9 mouse cellular contexts compared by ENCODE assay signal in genomic region chr9:108065491-108066011, GRCm38 (mm10). TPM values are rescaled to one million over a fixed set of nuclear protein-coding genes. Genes with fewer than 3 reads are reported as not detected.
DNase-seq lines count a peak whose midpoint lies in the region; ATAC-seq and TF ChIP-seq lines count a peak whose summit lies in the region.
"Had no signal": no experiment of that assay in that cellular context is flagged by ENCODE, and none has a peak within 500 bp of the region (broad histone marks: within the 10 kb centered on the region; RNA-seq: fewer than 3 reads in every experiment).

No protein-coding gene starts in this region.

- ATAC-seq in hindbrain, postnatal 0 days, result peak; percentile 77
- ATAC-seq in liver, embryonic 11.5 days (replicated peaks; ENCODE audit: low FRiP score), result peak; percentile 55; the same call in 1 of the 2 replicates
- no peak for ATAC-seq in activated CD4-positive, CD25-positive, alpha-beta regulatory T cell, adult 4 months

- no peak overlapping the region for H3K9ac ChIP-seq in hindbrain, postnatal 0 days (replicated peaks; ENCODE audit: low read length)
- no peak overlapping the region for H3K9ac ChIP-seq in liver, embryonic 11.5 days (ENCODE audit: low read depth, low read length)
- H3K9ac ChIP-seq: heart, embryonic 13.5 days had no signal

- H3K36me3 ChIP-seq in embryonic facial prominence, embryonic 10.5 days (replicated peaks), result peaks cover 81% of the 10 kb centered on the region
- H3K36me3 ChIP-seq in hindbrain, postnatal 0 days (ENCODE audit: insufficient read depth, low read length), result peaks cover 31% of the 10 kb centered on the region
- H3K36me3 ChIP-seq in liver, embryonic 11.5 days (ENCODE audit: control insufficient read depth, insufficient read depth, low read length), result peaks cover 48% of the 10 kb centered on the region

- TF ChIP-seq CTCF in hindbrain, postnatal 0 days (IDR thresholded peaks at IDR 0.05; ENCODE audit: low read depth), result peak; percentile 79

- H3K27me3 ChIP-seq in embryonic facial prominence, embryonic 10.5 days (replicated peaks; ENCODE audit: low read depth, poor library complexity, severe bottlenecking), result no peaks in the 10 kb centered on the region
- no peaks in the 10 kb centered on the region for H3K27me3 ChIP-seq in hindbrain, postnatal 0 days (ENCODE audit: insufficient read depth, low read length)
- H3K27me3 ChIP-seq in liver, embryonic 11.5 days (replicated peaks; ENCODE audit: control insufficient read depth, insufficient read depth, low read length), result no peaks in the 10 kb centered on the region
- H3K27me3 ChIP-seq: heart, embryonic 13.5 days had no signal

- H3K4me3 ChIP-seq in embryonic facial prominence, embryonic 10.5 days, result no peak overlapping the region
- H3K4me3 ChIP-seq in hindbrain, postnatal 0 days (ENCODE audit: low read length), result no peak overlapping the region
- no peak overlapping the region for H3K4me3 ChIP-seq in liver, embryonic 11.5 days (ENCODE audit: low read depth, low read length)
- H3K4me3 ChIP-seq: heart, embryonic 13.5 days had no signal

- peak; percentile 56 for DNase-seq in urinary bladder, postnatal 25 days (ENCODE audit: low spot score)
- no peak for DNase-seq in urinary bladder, adult 2 months (ENCODE audit: low spot score)
- peak; percentile 58 for DNase-seq in adrenal gland, postnatal 25 days
- peak; percentile 52 for DNase-seq in embryonic facial prominence, embryonic 10.5 days (ENCODE audit: low spot score)
- DNase-seq in hindbrain, postnatal 0 days (ENCODE audit: low spot score), result peak; percentile 79
- DNase-seq in liver, embryonic 11.5 days (ENCODE audit: low spot score), result no peak
- peak; percentile 77 for DNase-seq in retina, postnatal 1 day

- H3K4me1 ChIP-seq in embryonic facial prominence, embryonic 10.5 days, result no peaks in the 10 kb centered on the region
- no peaks in the 10 kb centered on the region for H3K4me1 ChIP-seq in hindbrain, postnatal 0 days (ENCODE audit: insufficient read depth, low read length)
- H3K4me1 ChIP-seq in liver, embryonic 11.5 days (replicated peaks; ENCODE audit: control insufficient read depth, insufficient read depth, low read length), result peaks cover 15% of the 10 kb centered on the region

- WGBS in embryonic facial prominence, embryonic 10.5 days, result 53% methylated on average over 5 of the region's 5 CpGs
- 31% methylated on average over 5 of the region's 5 CpGs for WGBS in hindbrain, postnatal 0 days
- WGBS in liver, embryonic 11.5 days, result 35% methylated on average over 5 of the region's 5 CpGs

- H3K4me2 ChIP-seq in hindbrain, postnatal 0 days (ENCODE audit: low read depth, low read length), result no peak overlapping the region
- no peak overlapping the region for H3K4me2 ChIP-seq in liver, embryonic 11.5 days
- H3K4me2 ChIP-seq: heart, embryonic 13.5 days had no signal

- H3K27ac ChIP-seq in embryonic facial prominence, embryonic 10.5 days (replicated peaks), result no peak overlapping the region
- H3K27ac ChIP-seq in hindbrain, postnatal 0 days, result no peak overlapping the region
- H3K27ac ChIP-seq in liver, embryonic 11.5 days (ENCODE audit: low read depth, low read length), result no peak overlapping the region
- H3K27ac ChIP-seq: heart, embryonic 13.5 days had no signal

- no peaks in the 10 kb centered on the region for H3K9me3 ChIP-seq in embryonic facial prominence, embryonic 10.5 days
- H3K9me3 ChIP-seq in hindbrain, postnatal 0 days (ENCODE audit: low read length), result no peaks in the 10 kb centered on the region
- H3K9me3 ChIP-seq in liver, embryonic 11.5 days (ENCODE audit: control insufficient read depth, low read length), result no peaks in the 10 kb centered on the region
- H3K9me3 ChIP-seq: heart, embryonic 13.5 days had no signal

RNA-seq across cellular contexts. Expression of gene Amigo3, which starts 12.6 kb away (rescaled TPM):
- polyA plus RNA-seq in urinary bladder, adult 2 months (2012; rRNA removed), result 2.3 and 2.6 TPM in 2 replicates
- 3.5 and 9.6 TPM in 2 replicates for total RNA-seq in adrenal gland, postnatal 25 days (2021)
- polyA plus RNA-seq in embryonic facial prominence, embryonic 10.5 days (2016; fragmentation: Nextera tagmentation; extraction: Ambion mirVana), result 2.7 and 2.8 TPM in 2 replicates
- 4.8 and 6.1 TPM in 2 replicates for total RNA-seq in hindbrain, postnatal 0 days (2014; rRNA removed)
- polyA plus RNA-seq in hindbrain, postnatal 0 days (2015; fragmentation: Nextera tagmentation; extraction: Ambion mirVana), result 1.8 and 2.1 TPM in 2 replicates
- 2.3 TPM in 2 replicates for polyA plus RNA-seq in liver, embryonic 11.5 days (2014; fragmentation: Nextera tagmentation; extraction: Ambion mirVana)
- polyA plus RNA-seq in activated CD4-positive, CD25-positive, alpha-beta regulatory T cell, adult 4 months (2017; shearing (Covaris generic)), result 1 to 10 TPM; 1.3 to 3.3 TPM

RNA-seq across cellular contexts. Expression of gene Mst1, which starts 14.7 kb away (rescaled TPM):
- polyA plus RNA-seq in urinary bladder, adult 2 months (2012; rRNA removed), result 5.6 and 6.2 TPM in 2 replicates
- total RNA-seq in adrenal gland, postnatal 25 days (2021), result 0.39 and 2.7 TPM in 2 replicates
- 0.43 and 0.69 TPM in 2 replicates for polyA plus RNA-seq in embryonic facial prominence, embryonic 10.5 days (2016; fragmentation: Nextera tagmentation; extraction: Ambion mirVana)
- 0.29 TPM in 1 of 2 replicates, not detected in the other for total RNA-seq in hindbrain, postnatal 0 days (2014; rRNA removed)
- polyA plus RNA-seq in hindbrain, postnatal 0 days (2015; fragmentation: Nextera tagmentation; extraction: Ambion mirVana), result not detected in 2 replicates
- 9.7 and 12.5 TPM in 2 replicates for polyA plus RNA-seq in liver, embryonic 11.5 days (2014; fragmentation: Nextera tagmentation; extraction: Ambion mirVana)
- polyA plus RNA-seq in activated CD4-positive, CD25-positive, alpha-beta regulatory T cell, adult 4 months (2017; shearing (Covaris generic)), result under 1 TPM; 0.40 to 0.48 TPM

RNA-seq across cellular contexts. Expression of gene Gmppb, which starts 16.5 kb away (rescaled TPM):
- 18.8 and 23.9 TPM in 2 replicates for polyA plus RNA-seq in urinary bladder, adult 2 months (2012; rRNA removed)
- 18.1 and 22.1 TPM in 2 replicates for total RNA-seq in adrenal gland, postnatal 25 days (2021)
- polyA plus RNA-seq in embryonic facial prominence, embryonic 10.5 days (2016; fragmentation: Nextera tagmentation; extraction: Ambion mirVana), result 23.3 and 26.1 TPM in 2 replicates
- total RNA-seq in hindbrain, postnatal 0 days (2014; rRNA removed), result 13.0 and 13.3 TPM in 2 replicates
- polyA plus RNA-seq in hindbrain, postnatal 0 days (2015; fragmentation: Nextera tagmentation; extraction: Ambion mirVana), result 17.1 and 18.1 TPM in 2 replicates
- 26.5 and 30.0 TPM in 2 replicates for polyA plus RNA-seq in liver, embryonic 11.5 days (2014; fragmentation: Nextera tagmentation; extraction: Ambion mirVana)
- 10 to 100 TPM; 12.9 to 22.2 TPM for polyA plus RNA-seq in activated CD4-positive, CD25-positive, alpha-beta regulatory T cell, adult 4 months (2017; shearing (Covaris generic))

RNA-seq across cellular contexts. Expression of gene Rnf123, which starts 17.6 kb away (rescaled TPM):
- 54.6 and 60.6 TPM in 2 replicates for polyA plus RNA-seq in urinary bladder, adult 2 months (2012; rRNA removed)
- total RNA-seq in adrenal gland, postnatal 25 days (2021), result 85.0 and 87.0 TPM in 2 replicates
- 32.7 and 34.1 TPM in 2 replicates for polyA plus RNA-seq in embryonic facial prominence, embryonic 10.5 days (2016; fragmentation: Nextera tagmentation; extraction: Ambion mirVana)
- 59.0 and 60.4 TPM in 2 replicates for total RNA-seq in hindbrain, postnatal 0 days (2014; rRNA removed)
- polyA plus RNA-seq in hindbrain, postnatal 0 days (2015; fragmentation: Nextera tagmentation; extraction: Ambion mirVana), result 41.8 and 43.8 TPM in 2 replicates
- polyA plus RNA-seq in liver, embryonic 11.5 days (2014; fragmentation: Nextera tagmentation; extraction: Ambion mirVana), result 59.1 and 59.2 TPM in 2 replicates
- polyA plus RNA-seq in activated CD4-positive, CD25-positive, alpha-beta regulatory T cell, adult 4 months (2017; shearing (Covaris generic)), result 10 to 100 TPM; 49.9 to 75.8 TPM

RNA-seq across cellular contexts. Expression of gene Apeh, which starts 28.9 kb away (rescaled TPM):
- polyA plus RNA-seq in urinary bladder, adult 2 months (2012; rRNA removed), result 58.4 and 64.1 TPM in 2 replicates
- total RNA-seq in adrenal gland, postnatal 25 days (2021), result 100 and 123 TPM in 2 replicates
- polyA plus RNA-seq in embryonic facial prominence, embryonic 10.5 days (2016; fragmentation: Nextera tagmentation; extraction: Ambion mirVana), result 68.3 and 72.8 TPM in 2 replicates
- 47.8 and 53.3 TPM in 2 replicates for total RNA-seq in hindbrain, postnatal 0 days (2014; rRNA removed)
- polyA plus RNA-seq in hindbrain, postnatal 0 days (2015; fragmentation: Nextera tagmentation; extraction: Ambion mirVana), result 39.6 and 40.4 TPM in 2 replicates
- 159 and 167 TPM in 2 replicates for polyA plus RNA-seq in liver, embryonic 11.5 days (2014; fragmentation: Nextera tagmentation; extraction: Ambion mirVana)
- 10 to 100 TPM; 39.4 to 45.0 TPM for polyA plus RNA-seq in activated CD4-positive, CD25-positive, alpha-beta regulatory T cell, adult 4 months (2017; shearing (Covaris generic))

Comparison
In these comparisons a context has a peak if more than half of its experiments do, and no peak if none do; other contexts are left out.
1. DNase-seq: peak in urinary bladder, postnatal 25 days (single experiment), adrenal gland, postnatal 25 days (single experiment), embryonic facial prominence, embryonic 10.5 days (single experiment), hindbrain, postnatal 0 days (single experiment) and retina, postnatal 1 day (single experiment); none in urinary bladder, adult 2 months (single experiment) and liver, embryonic 11.5 days (single experiment).